Mouse (Mus musculus) layer of hippocampus, adult 9-11 months (tissue): ENCODE measurements at regions not wholly inside any gene's neighbourhood (a gene's known extent, or its start where the extent isn't known, plus 50 kb on each side); places are given as distances from the start of the nearest gene placed in this dataset.

Experiments used
- DNase-seq: peaks from one replicate; pipeline ENCODE4 v3.0.0; 2022

DNA sequence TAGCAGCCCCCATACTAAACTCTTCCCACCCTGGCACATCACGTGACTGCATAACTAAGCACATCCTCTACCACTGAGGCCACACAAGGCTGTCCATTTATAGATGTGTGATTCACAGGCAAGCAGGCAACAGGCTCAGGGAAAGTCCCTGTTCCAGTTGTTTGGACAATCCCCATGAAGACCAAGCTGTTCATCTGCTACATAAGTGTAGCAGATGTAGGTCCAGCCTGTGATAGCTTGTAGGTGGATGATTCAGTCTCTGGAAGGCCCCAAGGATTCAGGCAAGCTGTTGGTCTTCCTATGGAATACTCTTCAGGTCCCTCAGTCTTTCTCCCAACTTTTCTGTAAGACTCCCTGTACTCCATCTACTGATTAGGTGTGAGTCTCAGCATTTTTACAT, 1334.7 kb upstream of the Alcam start:
- peak; percentile 13 for DNase-seq
